Mouse (Mus musculus): ENCODE data around the gene Bckdhb. TPM values are rescaled to one million over a fixed set of nuclear protein-coding genes. Genes with fewer than 3 reads are reported as not detected.
"Not testable (repeated sequence)": the region's sequence is repeated elsewhere in the genome, so short reads cannot be mapped to it uniquely, and the experiment has no call there.

Gene Bckdhb
- polyA plus RNA-seq, 1 experiment from 2014 or later = 66.4 TPM

- Histone ChIP-seq H3K9me3 (no peaks in the 10 kb centered on the region), H3K36me3 (replicated peaks) (0 out of 2 replicates have a peak, but pooled peaks cover 4% of the 10 kb centered on the region), H3K27me3 (ENCODE audit: poor library complexity, severe bottlenecking) (no peaks in the 10 kb centered on the region), H3K27ac (no peak overlapping the region), H3K4me3 (peak overlapping the region; percentile 82), H3K4me1 (peaks cover 8% of the 10 kb centered on the region)
- no peak for DNase-seq (ENCODE audit: extremely low spot score, low spot score)
- WGBS = 65% methylated on average over 4 of the region's 4 CpGs
These were observed 720 bp downstream of the Bckdhb start for GRCm38 (mm10) chr9:83925688-83926041.

- Histone ChIP-seq H3K9me3 (no peaks in the 10 kb centered on the region), H3K36me3 (replicated peaks) (0 out of 2 replicates have a peak, but pooled peaks cover 4% of the 10 kb centered on the region), H3K4me1 (peaks cover 7% of the 10 kb centered on the region), H3K27ac (no peak overlapping the region), H3K27me3 (ENCODE audit: poor library complexity, severe bottlenecking) (no peaks in the 10 kb centered on the region), H3K4me3 (no peak overlapping the region)
- WGBS = 87% methylated on average over 5 of the region's 5 CpGs
- no peak for DNase-seq (ENCODE audit: extremely low spot score, low spot score)
These were observed 1.4 kb downstream of the Bckdhb start for GRCm38 (mm10) chr9:83926302-83926701.

GRCm38 (mm10) chr9:83939501-83939900 lies 14.6 kb downstream of the Bckdhb start:
- H3K4me1 ChIP-seq; H3K27ac ChIP-seq; DNase-seq (ENCODE audit: extremely low spot score, low spot score); H3K4me3 ChIP-seq; H3K27me3 ChIP-seq (ENCODE audit: poor library complexity, severe bottlenecking): not testable (repeated sequence)
- Histone ChIP-seq H3K9me3 (peaks cover 14% of the 10 kb centered on the region), H3K36me3 (replicated peaks) (peaks cover 19% of the 10 kb centered on the region)

GRCm38 (mm10) chr9:83940016-83940415 lies 15.1 kb downstream of the Bckdhb start:
- H3K27me3 ChIP-seq (ENCODE audit: poor library complexity, severe bottlenecking) = no peaks in the 10 kb centered on the region
- H3K4me1 ChIP-seq = no peaks in the 10 kb centered on the region
- no peak overlapping the region for H3K4me3 ChIP-seq
- H3K36me3 ChIP-seq (replicated peaks) = peaks cover 19% of the 10 kb centered on the region
- no peak for DNase-seq (ENCODE audit: extremely low spot score, low spot score)
- peaks cover 14% of the 10 kb centered on the region for H3K9me3 ChIP-seq
- H3K27ac ChIP-seq = no peak overlapping the region
- WGBS = 92% methylated on average over 3 of the region's 3 CpGs

DNA sequence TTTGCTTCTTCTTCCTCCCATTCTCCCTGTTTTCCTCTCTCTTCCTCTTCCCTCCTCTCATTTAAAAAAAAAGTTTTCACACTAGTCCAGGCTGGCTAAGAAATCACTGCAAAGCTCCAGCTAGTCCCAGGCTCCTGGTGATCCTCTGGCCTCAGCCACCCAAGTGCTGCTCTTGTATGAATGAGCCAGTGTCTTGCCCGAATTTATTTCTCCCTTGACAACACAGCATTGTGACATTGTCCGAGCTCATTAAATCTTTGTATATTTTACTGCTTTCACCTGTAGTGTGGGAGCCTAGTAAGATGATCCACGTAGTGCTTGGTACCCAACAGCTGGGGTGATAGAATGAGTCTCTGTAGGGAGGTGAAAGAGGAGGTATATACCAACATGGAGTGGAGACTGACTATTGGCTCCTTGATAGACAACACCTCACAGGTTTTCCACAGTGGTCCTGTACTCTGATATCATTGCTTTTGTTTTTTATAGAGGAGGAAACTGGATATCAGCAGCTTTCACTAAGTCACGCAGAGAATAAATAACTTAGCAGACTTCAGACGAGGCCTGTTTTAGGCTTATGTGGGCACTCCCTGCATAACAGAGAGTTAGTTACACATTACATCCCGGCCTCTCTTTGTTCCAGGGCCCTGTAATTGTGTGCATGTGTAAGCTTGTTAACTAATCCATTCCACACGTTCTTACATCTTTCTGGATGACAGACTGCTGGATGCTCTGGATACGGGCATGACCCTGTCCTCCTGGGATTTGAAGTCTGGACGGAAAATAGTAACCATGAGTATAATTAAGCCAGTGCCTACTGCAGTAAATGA lies 15.8 kb downstream of the Bckdhb start:
- peaks cover 19% of the 10 kb centered on the region for H3K36me3 ChIP-seq (replicated peaks)
- no peak overlapping the region for H3K4me3 ChIP-seq
- H3K9me3 ChIP-seq = peaks cover 14% of the 10 kb centered on the region
- no peak for DNase-seq (ENCODE audit: extremely low spot score, low spot score)
- H3K4me1 ChIP-seq = no peaks in the 10 kb centered on the region
- H3K27ac ChIP-seq = no peak overlapping the region
- H3K27me3 ChIP-seq (ENCODE audit: poor library complexity, severe bottlenecking) = no peaks in the 10 kb centered on the region
- WGBS = 79% methylated on average over 9 of the region's 9 CpGs

DNA sequence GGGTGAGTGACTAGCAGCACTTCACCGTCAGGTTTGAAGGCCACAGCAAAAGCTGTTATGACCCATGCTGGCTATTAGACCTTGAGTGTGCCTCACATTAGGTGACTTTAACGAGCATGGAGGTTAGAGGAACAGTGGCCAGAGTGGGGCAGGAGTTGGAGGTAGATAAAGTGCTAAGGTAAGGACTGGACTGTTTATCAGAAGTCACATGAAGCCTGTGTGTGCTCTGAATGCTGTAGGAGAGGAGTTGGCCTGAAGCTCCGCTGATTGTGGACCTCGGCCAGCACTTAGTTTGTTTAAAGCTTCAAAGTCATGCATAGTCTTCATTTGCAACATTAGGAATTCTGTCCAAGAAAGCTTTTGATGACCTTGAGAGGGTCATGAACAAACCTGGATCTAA lies 26.4 kb downstream of the Bckdhb start:
- DNase-seq (ENCODE audit: extremely low spot score, low spot score) = no peak
- H3K36me3 ChIP-seq (replicated peaks) = peaks cover 11% of the 10 kb centered on the region

DNA sequence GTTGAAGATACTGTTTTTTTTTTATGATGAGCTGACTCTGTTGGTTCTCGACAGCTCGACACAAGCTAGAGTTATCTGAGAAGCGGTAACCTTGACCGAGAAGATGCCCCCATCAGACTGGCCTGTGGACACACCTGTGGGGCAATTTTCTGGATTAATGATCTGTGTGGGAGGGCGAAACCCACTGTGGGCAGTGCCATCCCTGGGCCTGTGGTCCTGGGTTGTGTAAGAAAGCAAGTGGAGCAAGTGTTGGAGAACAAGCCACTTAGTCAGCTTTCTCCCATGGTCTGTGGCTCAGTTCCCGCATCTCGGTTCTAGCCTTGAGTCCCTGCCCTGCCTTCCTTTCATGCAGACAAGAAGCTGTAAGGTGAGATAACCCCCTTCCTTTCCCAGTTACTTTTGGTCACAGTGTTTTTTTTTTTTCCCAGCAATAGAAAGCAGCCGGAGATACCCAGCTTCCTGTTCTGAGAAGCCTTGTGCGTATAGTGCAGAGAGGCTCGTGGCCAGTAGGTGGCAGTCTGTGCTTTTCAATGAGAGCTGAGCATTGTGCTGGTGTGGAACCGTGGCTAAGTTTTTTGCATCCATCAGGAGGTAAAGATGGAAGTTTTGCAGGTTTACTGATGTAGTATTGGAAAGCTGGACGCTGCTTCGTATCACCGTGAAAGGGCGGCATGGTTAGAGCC lies 31.8 kb downstream of the Bckdhb start:
- DNase-seq (ENCODE audit: extremely low spot score, low spot score) = peak; percentile 72

More for the DNA sequence above, 26.4 kb downstream of the Bckdhb start:
- no peaks in the 10 kb centered on the region for H3K4me1 ChIP-seq
- no peak overlapping the region for H3K27ac ChIP-seq
- 93% methylated on average over 4 of the region's 4 CpGs for WGBS
- no peaks in the 10 kb centered on the region for H3K27me3 ChIP-seq (ENCODE audit: poor library complexity, severe bottlenecking)
- H3K4me3 ChIP-seq = no peak overlapping the region
- H3K9me3 ChIP-seq = no peaks in the 10 kb centered on the region

DNA sequence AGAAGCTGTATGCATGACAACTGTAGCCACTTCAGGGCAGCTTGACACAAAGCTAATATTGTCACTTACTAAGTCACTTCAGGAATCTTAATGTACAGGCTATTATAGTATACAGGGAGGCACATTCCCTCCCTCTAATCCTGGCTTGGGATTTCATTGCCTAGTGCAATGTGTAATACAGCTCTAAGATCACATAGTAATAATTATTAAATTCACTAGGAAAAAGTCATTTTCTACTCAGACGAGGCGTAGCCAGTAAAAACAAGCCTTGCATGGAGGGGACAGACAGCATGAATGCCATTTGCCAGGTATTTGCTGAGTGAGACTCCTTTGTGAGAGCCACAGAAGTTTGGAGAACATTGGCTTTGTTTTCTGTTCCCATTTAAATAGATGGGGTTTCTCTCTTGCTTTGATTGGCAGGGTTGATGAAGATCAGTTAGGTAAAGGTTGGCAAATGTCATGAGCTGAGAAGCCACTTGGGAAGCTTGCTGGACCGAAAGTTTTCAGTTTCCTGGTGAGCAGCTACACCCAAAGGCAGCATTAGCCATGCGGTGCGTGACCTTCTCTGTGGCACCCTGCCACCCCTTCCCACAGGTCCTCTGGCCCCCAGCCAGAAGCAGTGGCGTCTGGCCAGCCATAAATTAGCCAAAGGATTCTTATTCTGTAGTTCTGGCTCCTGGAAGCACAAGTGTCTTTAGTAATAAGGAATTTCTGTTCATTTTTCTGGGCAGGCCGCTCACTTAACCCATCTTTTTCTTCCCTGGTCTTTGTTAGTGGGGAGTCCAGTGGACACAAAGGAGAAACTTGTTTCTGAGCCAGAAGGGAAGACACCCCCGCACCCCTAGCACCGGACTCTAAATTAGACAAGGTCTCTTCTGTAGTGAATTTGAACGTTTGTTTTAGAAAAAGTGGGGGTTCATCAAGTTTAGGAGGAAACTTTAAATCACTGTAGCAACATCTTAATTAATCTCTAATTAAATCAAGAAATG lies 37.4 kb downstream of the Bckdhb start:
- Histone ChIP-seq H3K9me3 (no peaks in the 10 kb centered on the region), H3K4me3 (no peak overlapping the region), H3K36me3 (replicated peaks) (no peaks in the 10 kb centered on the region; the same call in 1 of the 2 replicates), H3K27me3 (ENCODE audit: poor library complexity, severe bottlenecking) (no peaks in the 10 kb centered on the region), H3K27ac (no peak overlapping the region), H3K4me1 (peaks cover 5% of the 10 kb centered on the region; the same call in 1 of the 2 replicates)
- DNase-seq (ENCODE audit: extremely low spot score, low spot score) = no peak
- WGBS = 86% methylated on average over 10 of the region's 10 CpGs

More for the DNA sequence above, 31.8 kb downstream of the Bckdhb start:
- no peak overlapping the region for H3K27ac ChIP-seq
- H3K27me3 ChIP-seq (ENCODE audit: poor library complexity, severe bottlenecking) = no peaks in the 10 kb centered on the region
- no peaks in the 10 kb centered on the region for H3K9me3 ChIP-seq
- no peaks in the 10 kb centered on the region for H3K4me1 ChIP-seq
- H3K36me3 ChIP-seq (replicated peaks) = peaks cover 11% of the 10 kb centered on the region
- H3K4me3 ChIP-seq = no peak overlapping the region
- WGBS = 61% methylated on average over 15 of the region's 15 CpGs

GRCm38 (mm10) chr9:83963296-83963695 lies 38.4 kb downstream of the Bckdhb start:
- no peak for DNase-seq (ENCODE audit: extremely low spot score, low spot score)
- no peak overlapping the region for H3K4me3 ChIP-seq
- 91% methylated on average over 10 of the region's 10 CpGs for WGBS
- no peaks in the 10 kb centered on the region for H3K9me3 ChIP-seq
- no peak overlapping the region for H3K27ac ChIP-seq
- no peaks in the 10 kb centered on the region; the same call in 1 of the 2 replicates for H3K36me3 ChIP-seq (replicated peaks)
- H3K4me1 ChIP-seq = peaks cover 5% of the 10 kb centered on the region; the same call in 1 of the 2 replicates
- H3K27me3 ChIP-seq (ENCODE audit: poor library complexity, severe bottlenecking) = no peaks in the 10 kb centered on the region

DNA sequence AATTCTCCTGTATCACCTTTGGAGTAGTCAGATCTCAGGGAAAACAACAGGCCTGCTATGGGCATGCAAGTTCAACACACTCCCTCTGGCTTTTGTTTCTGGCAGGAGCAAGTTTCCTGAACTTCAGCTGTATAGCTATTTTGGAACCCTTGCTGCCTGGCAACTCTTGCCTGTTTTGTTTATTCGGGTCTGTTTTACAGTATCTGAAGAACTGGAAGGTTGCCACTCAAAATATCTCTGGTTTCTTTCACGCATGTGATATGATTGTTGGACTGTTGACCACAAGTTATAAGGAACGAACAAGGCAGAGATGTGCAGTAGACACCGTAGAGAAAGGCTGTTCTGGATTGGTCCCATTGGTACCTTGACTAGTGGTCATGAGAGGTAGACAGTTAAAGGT lies 39.4 kb downstream of the Bckdhb start:
- WGBS = 97% methylated on average over 4 of the region's 4 CpGs
- H3K27me3 ChIP-seq (ENCODE audit: poor library complexity, severe bottlenecking) = no peaks in the 10 kb centered on the region
- H3K36me3 ChIP-seq (replicated peaks) = no peaks in the 10 kb centered on the region; the same call in 1 of the 2 replicates
- DNase-seq (ENCODE audit: extremely low spot score, low spot score) = no peak
- peaks cover 5% of the 10 kb centered on the region; the same call in 1 of the 2 replicates for H3K4me1 ChIP-seq
- no peaks in the 10 kb centered on the region for H3K9me3 ChIP-seq
- H3K27ac ChIP-seq = no peak overlapping the region
- H3K4me3 ChIP-seq = no peak overlapping the region

DNA sequence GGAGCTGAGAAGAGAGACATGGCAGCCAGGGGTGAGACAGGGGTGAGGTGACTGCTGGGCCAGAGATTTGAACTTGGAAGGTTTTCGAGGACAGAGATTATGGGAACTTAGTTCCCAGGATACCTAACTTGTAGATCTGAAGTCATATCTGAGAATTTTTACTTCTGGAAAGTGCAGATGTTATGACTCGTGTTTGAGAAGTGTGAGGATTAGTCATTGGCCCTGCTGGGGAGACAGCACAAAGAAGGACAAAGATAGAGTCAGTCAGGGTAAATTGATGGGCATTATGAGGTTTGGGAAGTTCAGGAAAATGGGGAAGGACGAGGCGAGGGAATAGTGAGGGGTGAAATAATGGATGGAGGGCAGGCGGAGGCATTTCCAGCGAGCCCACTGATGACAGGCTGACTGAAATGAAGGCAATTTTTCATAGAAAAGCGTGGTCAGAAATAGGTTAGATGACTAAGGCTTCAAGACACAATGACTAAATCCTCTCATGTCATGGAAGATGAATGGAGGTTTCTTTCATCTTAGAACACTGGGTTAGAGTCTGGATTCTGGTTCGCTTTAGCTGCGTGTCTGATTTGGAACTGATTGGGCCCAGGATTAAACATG lies 42.6 kb downstream of the Bckdhb start:
- WGBS = 86% methylated on average over 9 of the region's 9 CpGs
- H3K9me3 ChIP-seq = no peaks in the 10 kb centered on the region
- no peak overlapping the region for H3K27ac ChIP-seq
- H3K36me3 ChIP-seq (replicated peaks) = no peaks in the 10 kb centered on the region
- no peak overlapping the region for H3K4me3 ChIP-seq
- DNase-seq (ENCODE audit: extremely low spot score, low spot score) = no peak
- peaks cover 1% of the 10 kb centered on the region; the same call in 1 of the 2 replicates for H3K4me1 ChIP-seq
- H3K27me3 ChIP-seq (ENCODE audit: poor library complexity, severe bottlenecking) = no peaks in the 10 kb centered on the region

GRCm38 (mm10) chr9:83969326-83969725 lies 44.4 kb downstream of the Bckdhb start:
- no peaks in the 10 kb centered on the region for H3K27me3 ChIP-seq (ENCODE audit: poor library complexity, severe bottlenecking)
- WGBS = 89% methylated on average over 7 of the region's 7 CpGs
- H3K36me3 ChIP-seq (replicated peaks) = no peaks in the 10 kb centered on the region
- no peak overlapping the region for H3K27ac ChIP-seq
- H3K4me3 ChIP-seq = no peak overlapping the region
- DNase-seq (ENCODE audit: extremely low spot score, low spot score) = no peak
- H3K9me3 ChIP-seq = no peaks in the 10 kb centered on the region
- H3K4me1 ChIP-seq = no peaks in the 10 kb centered on the region

Data from forebrain, embryonic 10.5 days (tissue).